Mouse (Mus musculus): Measurements from ENCODE around the gene Ldlrad2. TPM values are rescaled to one million over a fixed set of nuclear protein-coding genes. Genes with fewer than 3 reads are reported as not detected.

Ldlrad2 gene
- polyA plus RNA-seq (2015; fragmentation: Nextera tagmentation; extraction: Ambion mirVana), result not detected in 2 replicates

DNA sequence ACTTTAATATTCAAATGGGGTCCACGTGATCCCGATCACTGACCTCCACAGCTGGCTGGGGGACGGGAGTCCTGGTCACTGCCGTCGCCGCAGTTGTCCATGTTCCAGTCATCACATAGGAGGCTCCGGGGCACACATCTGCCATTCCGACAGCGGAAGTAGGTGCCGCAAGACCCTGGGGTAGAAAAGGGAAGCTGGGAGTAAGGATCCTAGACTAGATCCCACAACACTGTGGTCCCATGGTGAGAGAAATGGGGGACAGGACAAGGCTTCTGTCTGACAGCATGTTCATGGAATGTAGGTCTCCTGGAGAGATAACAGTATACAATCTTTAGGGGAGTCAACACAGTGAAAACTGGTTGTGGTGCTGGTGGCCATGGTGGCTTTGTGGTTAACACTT, at the start of gene Ldlrad2:
Gene Ldlrad2 (minus strand): TSS at position 101 of the 400 bp plus-strand sequence.

DNA sequence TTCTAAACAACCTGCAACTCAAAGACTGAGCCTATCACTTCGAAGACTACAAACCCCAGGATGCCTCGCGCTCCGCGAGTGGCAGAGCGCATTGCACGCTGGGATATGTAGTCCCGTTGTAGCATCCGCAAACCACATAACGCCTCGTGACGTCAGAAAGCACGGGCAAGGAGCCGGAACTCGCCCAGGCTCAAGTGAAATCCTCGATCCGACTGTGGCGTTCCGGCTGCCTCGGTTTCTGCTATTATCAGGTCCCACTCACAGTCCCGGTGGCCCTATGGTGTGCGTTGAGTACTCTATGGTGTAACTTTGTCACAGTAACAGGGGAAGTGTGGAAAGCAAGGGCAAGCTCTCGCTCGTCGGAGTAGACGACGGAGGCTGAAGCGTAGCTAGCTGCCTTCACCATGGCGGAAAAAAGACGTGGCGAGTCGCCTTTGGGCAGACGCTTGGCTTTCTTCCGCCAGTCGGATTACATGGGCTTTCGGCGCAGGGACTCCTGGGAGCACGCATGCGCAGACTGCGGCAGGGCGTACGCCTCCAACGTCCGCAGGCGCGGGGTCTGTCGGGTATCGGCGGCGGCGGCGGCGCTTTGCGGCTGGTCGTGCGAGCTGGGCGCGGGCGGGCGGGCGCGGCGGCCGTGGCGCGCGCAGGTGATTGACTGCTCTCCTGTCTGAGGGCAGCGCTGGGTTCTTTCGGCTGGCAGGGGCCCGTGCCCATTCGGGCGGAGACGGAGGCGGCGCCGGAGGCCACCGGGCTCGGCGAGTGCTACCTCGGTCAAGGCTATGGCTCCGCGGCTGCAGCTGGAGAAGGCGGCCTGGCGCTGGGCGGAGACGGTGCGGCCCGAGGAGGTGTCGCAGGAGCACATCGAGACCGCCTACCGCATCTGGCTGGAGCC, 19.5 kb upstream of the Ldlrad2 start, which contains the start of gene Usp48:
Gene Usp48 (plus strand): TSS at position 155 of the 895 bp plus-strand sequence.

Small RNA genes within 50 kb of the gene (microRNA-seq; reads per million reads assigned to microRNA genes)
- gene Mir7018, result 2.8 reads per million

Other genes with a start within 250 kb of the Ldlrad2 start
- 566 and 649 TPM in 2 replicates for gene Cdc42, start 216.8 kb downstream of the Ldlrad2 start, polyA plus RNA-seq (2015; fragmentation: Nextera tagmentation; extraction: Ambion mirVana)
- gene Cela3a, start 164.8 kb downstream of the Ldlrad2 start, polyA plus RNA-seq (2015; fragmentation: Nextera tagmentation; extraction: Ambion mirVana), result not detected in 2 replicates
- 0.23 TPM in 1 of 2 replicates, not detected in the other for gene Cela3b, start 144.0 kb downstream of the Ldlrad2 start, polyA plus RNA-seq (2015; fragmentation: Nextera tagmentation; extraction: Ambion mirVana)
- not detected in 2 replicates for gene 1700013G24Rik, start 121.3 kb downstream of the Ldlrad2 start, polyA plus RNA-seq (2015; fragmentation: Nextera tagmentation; extraction: Ambion mirVana)
- gene Hspg2, start 105.8 kb downstream of the Ldlrad2 start, polyA plus RNA-seq (2015; fragmentation: Nextera tagmentation; extraction: Ambion mirVana), result 45.0 and 47.5 TPM in 2 replicates
- 32.0 and 34.3 TPM in 2 replicates for gene Usp48, start 19.2 kb upstream of the Ldlrad2 start, polyA plus RNA-seq (2015; fragmentation: Nextera tagmentation; extraction: Ambion mirVana)
- 12.4 and 16.7 TPM in 2 replicates for gene Rap1gap, start 90.2 kb upstream of the Ldlrad2 start, polyA plus RNA-seq (2015; fragmentation: Nextera tagmentation; extraction: Ambion mirVana)
- gene Alpl, start 221.8 kb upstream of the Ldlrad2 start, polyA plus RNA-seq (2015; fragmentation: Nextera tagmentation; extraction: Ambion mirVana), result 10.4 and 12.4 TPM in 2 replicates

Measured in urinary bladder, postnatal 0 days (tissue).